ENCODE assay signal across 15 mouse cellular contexts in the genomic region with DNA sequence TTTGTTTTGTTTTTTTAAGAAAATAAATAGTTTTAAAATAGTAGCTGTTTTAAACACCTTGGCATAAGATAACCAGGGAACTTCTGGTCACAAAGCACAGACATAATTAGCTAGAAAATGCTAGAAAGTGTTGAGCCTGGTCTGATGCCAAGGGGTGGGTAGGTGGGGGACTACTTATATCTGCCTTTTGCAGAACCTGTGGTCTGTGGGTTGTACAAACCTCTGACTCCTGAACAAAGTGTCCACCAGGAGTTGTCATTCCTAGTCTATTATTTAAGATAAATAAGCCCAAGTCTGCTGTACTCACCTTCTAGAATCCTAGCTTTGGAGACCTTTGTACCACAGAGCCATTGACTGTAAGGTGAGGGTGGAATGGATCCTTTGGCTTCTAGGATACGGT.
"Had no signal": no experiment of that assay in that cellular context is flagged by ENCODE, and none has a peak within 500 bp of the region (broad histone marks: within the 10 kb centered on the region; RNA-seq: fewer than 3 reads in every experiment).

No protein-coding gene starts in this region.

- DNase-seq: liver, postnatal 0 days; lung, adult 2 months; lung, postnatal 14 days; lung, postnatal 36 days; retina, postnatal 1 day; right cerebral cortex, adult 18-20 months; right cerebral cortex, postnatal 25 days; right cerebral cortex, postnatal 4 days; spleen, adult 18-20 months; thymus, adult 18-20 months; thymus, postnatal 14 days; thymus, postnatal 36 days had no signal

- ATAC-seq: liver, postnatal 0 days; lung, postnatal 0 days; midbrain, embryonic 13.5 days; midbrain, embryonic 15.5 days had no signal
